Mouse (Mus musculus) forelimb bud, embryonic 11.5 days (tissue): ENCODE measurements at regions not wholly inside any gene's neighbourhood (a gene's known extent, or its start where the extent isn't known, plus 50 kb on each side); places are given as distances from the start of the nearest gene placed in this dataset.

Source experiments
- DNase-seq: peaks from one replicate; pipeline ENCODE4 v3.0.0-alpha.2; 2012; ENCODE audit warnings: low read depth, low spot score

DNA sequence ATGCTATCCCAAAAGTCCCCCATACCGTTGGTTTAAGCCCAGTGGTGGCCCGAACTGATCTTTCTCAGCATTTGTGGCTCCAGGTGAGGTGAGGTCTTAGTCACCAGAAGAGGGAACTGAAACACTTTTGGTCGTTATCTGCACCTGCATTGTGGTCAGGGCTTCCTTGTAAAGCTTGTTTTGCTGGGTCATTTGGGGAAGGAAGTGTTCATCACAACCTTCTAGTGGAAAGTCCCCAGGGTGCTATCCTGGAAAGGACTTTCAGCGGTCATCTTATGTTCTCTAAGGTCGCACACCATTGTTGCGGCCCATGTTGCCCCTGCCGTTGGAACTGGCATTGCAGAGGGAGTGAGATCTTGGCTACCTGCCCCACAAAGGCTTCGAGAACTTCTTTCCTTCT lies 651.5 kb upstream of the Pcdh9 start:
- no peak for DNase-seq

DNA sequence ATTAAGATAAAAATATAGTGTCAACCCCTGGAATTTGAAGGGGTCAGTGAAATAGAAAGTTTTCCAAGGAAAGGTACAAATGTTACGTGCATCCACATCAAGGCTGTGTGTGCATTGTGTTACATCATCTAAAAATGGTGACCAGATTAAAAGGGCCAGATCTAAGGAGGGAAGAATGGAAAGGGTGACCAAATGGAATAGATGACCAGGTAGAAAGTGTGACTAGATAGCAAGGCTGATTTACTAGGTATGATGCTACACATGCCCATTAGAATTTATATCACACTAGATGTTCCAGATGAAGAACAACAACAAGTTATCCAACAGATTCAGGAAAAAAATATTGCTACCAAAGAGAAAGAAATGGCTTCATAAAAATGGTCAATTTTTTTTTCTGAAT lies 635.2 kb upstream of the Pcdh9 start:
- DNase-seq = no peak

DNA sequence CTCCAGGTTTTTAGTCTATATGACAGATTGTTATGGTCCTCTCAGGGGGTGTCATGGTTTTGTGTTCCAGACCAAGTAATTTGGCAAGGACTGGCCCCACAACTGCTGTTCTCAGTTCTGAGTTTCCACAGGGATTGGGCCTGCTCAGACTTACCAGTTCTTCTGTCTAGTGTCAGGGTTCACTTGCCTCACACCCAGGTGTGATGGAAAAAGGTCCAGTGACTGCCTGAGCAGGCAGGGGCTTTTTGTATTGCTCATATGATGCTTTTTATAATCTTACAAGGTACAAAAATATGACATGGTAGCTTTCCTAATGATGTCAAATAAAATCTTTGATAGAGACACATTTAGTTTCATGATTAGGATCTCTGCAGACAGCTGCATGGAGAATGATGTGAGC lies 634.8 kb upstream of the Pcdh9 start:
- no peak for DNase-seq

DNA sequence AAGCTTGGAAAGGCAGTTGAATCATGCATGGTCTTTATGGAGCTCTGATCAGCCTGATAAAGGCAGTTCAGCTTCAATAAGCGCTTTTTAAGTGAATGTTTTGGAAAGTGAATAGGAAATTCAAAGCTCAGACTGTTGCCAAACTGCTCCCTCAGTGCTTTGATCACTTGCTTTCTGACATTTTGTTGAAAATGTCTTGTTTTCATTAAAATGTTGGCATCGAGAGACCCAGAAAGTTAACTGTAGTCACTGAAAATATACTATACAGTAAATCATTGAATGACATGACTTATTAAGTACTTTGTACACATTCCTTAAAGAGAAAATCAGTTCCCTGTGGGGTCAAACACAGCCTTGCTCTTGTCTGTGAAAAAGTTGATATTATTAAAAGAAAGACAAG lies 631.5 kb upstream of the Pcdh9 start:
- DNase-seq = peak; percentile 29

DNA sequence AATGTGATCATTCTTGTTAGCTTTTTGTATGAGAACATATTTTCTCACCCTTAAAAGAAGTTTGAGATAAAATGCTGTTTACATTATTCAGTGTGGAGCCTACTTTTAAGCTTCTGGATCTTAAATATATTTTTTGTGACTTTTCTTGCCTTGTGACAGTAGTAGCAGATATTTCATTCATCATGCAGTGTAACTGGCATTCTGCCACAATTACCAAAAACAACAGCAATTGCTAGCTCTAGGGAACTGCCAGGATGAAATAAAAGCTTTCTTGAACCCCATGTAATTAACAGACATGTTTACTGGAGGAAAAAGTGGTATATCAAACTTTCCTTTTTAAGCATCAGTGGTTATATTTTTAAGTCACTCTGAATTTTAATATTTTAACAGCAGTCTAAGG lies 600.9 kb upstream of the Pcdh9 start:
- no peak for DNase-seq

DNA sequence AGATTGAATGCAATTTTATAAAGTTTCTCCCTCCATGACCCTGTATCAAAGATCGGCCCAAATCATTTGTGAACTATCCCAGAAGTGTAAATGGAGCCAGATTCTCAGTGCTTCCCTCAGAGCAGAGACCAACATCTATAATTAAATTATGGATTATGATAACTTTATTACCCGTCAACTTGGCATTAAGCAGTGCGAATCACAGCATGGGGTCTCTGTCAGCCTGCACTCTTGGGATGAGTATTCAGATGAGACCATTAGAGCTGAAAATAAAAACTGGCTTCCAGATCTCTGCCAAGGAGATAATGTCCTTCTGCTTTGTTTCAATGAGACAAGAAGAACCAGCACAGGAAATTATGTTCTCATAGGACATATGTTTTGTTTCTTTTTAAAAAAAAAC lies 585.4 kb upstream of the Pcdh9 start:
- no peak for DNase-seq

DNA sequence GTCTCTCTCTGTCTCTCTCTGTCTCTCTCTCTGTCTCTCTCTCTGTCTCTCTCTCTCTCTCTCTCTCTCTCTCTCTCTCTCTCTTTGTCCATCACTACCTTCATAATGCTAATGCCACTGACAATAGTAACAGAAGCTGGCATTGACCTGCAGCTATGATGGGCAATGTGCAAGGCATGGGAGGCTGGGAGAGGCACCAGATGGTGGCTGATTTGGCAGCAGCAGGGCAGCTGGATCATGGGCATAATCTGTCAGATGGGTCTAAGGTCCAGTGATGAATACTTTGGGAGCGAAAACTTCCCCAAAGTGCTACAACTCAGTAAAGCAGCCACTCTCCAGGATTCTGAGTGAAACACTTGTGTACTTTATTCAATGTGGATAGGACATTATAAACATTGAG lies 582.7 kb upstream of the Pcdh9 start:
- DNase-seq = no peak

DNA sequence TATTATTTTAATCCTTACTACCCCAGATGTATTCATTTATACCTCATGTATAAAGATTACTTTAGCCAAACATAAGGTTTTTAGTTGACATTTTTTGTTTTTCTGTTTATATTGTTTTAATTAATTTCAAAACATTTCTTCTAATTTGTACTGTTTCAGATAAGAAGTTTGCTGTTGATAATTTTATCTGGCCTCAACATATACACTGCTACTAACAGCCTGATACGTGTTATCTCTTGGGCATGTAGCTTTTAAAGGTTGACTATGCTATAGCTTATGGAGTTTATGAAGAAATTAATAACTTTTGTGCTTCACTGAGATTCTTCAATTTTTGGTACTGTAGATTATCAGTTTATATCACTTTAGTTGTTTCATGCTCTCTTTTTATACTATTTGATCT lies 555.5 kb upstream of the Pcdh9 start:
- no peak for DNase-seq

DNA sequence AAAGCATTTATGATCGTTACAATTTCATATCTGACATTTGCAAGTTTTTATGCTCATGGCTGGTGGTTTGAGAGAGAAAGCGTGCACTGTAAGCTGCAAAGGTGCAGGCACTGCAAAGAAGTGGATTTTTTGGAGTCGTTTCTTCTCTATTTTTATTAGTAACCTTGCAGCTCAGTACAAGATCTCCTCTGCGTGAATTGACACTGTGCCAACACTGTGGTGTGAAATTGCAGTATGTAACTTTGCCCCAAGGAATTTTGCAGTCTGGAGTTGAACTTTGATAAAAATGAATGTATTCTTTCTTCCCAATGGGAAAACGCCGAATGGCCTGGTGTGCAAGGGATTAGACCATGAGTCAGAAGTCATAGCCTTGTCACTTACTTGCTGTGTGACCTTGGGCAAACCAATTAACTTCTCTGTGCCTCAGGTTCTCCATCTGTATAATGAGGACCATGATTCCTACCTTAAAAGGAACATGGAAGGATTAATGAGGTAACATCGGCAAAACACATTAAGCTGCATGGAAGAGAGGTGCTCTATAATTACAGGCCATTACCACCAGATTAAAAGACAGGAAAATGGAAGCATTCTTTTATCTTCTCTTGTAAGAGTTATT lies 543.0 kb upstream of the Pcdh9 start:
- DNase-seq = no peak

DNA sequence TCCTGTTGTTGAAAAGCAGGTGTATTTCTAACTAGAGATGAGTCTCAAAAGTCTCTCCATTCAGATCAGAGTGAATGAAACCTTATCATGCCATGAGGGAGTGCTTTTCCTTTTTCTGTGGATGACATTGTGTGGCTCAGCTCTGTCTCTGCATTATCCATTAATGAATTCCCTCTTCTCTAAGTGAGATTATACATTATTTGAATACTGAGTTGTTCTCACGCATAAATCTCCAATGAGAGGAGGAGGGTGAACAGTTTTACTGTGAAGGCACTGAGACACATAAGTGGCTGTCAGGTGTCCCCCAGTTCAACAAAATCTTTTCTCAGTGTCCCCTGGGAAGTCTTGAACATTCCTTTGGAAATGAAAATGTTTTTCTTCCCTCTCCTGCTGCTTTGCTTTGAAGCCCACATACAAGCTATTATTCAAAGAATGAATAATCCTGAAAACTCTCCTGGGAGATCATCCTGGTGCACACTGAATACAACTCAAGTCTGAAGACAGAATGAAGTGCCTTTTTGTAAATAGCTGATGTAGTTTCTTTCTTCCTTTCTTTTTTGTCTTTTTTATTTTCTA lies 537.2 kb upstream of the Pcdh9 start:
- no peak for DNase-seq
